Mouse (Mus musculus): ENCODE measurements around the gene Klhl21.

GRCm38 (mm10) chr4:151972221-151972967 is 36.2 kb upstream of the Klhl21 start:
- no peak for TF ChIP-seq EP300 (IDR thresholded peaks at IDR 0.05; ENCODE audit: low read depth)
- TF ChIP-seq CTCF (IDR thresholded peaks at IDR 0.05; ENCODE audit: low read depth) = peak; percentile 82
